Mouse (Mus musculus): ENCODE measurements at regions not wholly inside any gene's neighbourhood (a gene's known extent, or its start where the extent isn't known, plus 50 kb on each side); places are given as distances from the start of the nearest gene placed in this dataset.

- TF ChIP-seq CTCF (IDR thresholded peaks at IDR 0.05) (no peak), EP300 (IDR thresholded peaks at IDR 0.05) (no peak)
Measured at GRCm38 (mm10) chr11:24349967-24350643, 272.2 kb downstream of the Bcl11a start.

Measured in lung, postnatal 0 days (tissue).